Mouse (Mus musculus): Measurements from ENCODE around the gene Anapc7.
A peak's percentile ranks its signal among the peaks of the same experiment; 100 is the strongest.
"Not testable (repeated sequence)": the region's sequence is repeated elsewhere in the genome, so short reads cannot be mapped to it uniquely, and the experiment has no call there.

Gene Anapc7

GRCm38 (mm10) chr5:122409692-122410645, 11.5 kb upstream of the Anapc7 start:
- DNase-seq, result peak in 1 of 2 experiments; percentile 58

- no peak for DNase-seq
These were observed 9.6 kb upstream of the Anapc7 start for GRCm38 (mm10) chr5:122411892-122412291.

- no peak for DNase-seq
These were observed 8.7 kb upstream of the Anapc7 start for GRCm38 (mm10) chr5:122412826-122413225.

GRCm38 (mm10) chr5:122414351-122414750, 7.1 kb upstream of the Anapc7 start:
- no peak for DNase-seq

- DNase-seq, result no peak
These were observed 6.0 kb upstream of the Anapc7 start for GRCm38 (mm10) chr5:122415465-122415864.

- not testable (repeated sequence) for DNase-seq
These were observed 817 bp upstream of the Anapc7 start for GRCm38 (mm10) chr5:122420676-122421075.

- DNase-seq, result peak; percentile 95
These were observed 825 bp downstream of the Anapc7 start for GRCm38 (mm10) chr5:122422071-122422964.

- DNase-seq, result peak in 1 of 2 experiments; percentile 42
These were observed 1.6 kb downstream of the Anapc7 start for GRCm38 (mm10) chr5:122423083-122423482.

GRCm38 (mm10) chr5:122425550-122425949, 4.1 kb downstream of the Anapc7 start:
- DNase-seq, result no peak

GRCm38 (mm10) chr5:122430036-122430775, 8.7 kb downstream of the Anapc7 start:
- no peak for DNase-seq

GRCm38 (mm10) chr5:122431221-122431620, 9.7 kb downstream of the Anapc7 start:
- DNase-seq, result no peak

- DNase-seq, result no peak
These were observed 13.0 kb downstream of the Anapc7 start for GRCm38 (mm10) chr5:122434541-122434940.

- DNase-seq, result no peak
These were observed 18.1 kb downstream of the Anapc7 start for GRCm38 (mm10) chr5:122439400-122440094.

- DNase-seq, result no peak
These were observed 18.7 kb downstream of the Anapc7 start for GRCm38 (mm10) chr5:122440095-122440630.

- no peak for DNase-seq
These were observed 23.0 kb downstream of the Anapc7 start for GRCm38 (mm10) chr5:122444492-122444891.

GRCm38 (mm10) chr5:122445051-122445610, 23.6 kb downstream of the Anapc7 start:
- no peak for DNase-seq

- DNase-seq, result no peak
These were observed 26.4 kb downstream of the Anapc7 start for GRCm38 (mm10) chr5:122447857-122448256.

- DNase-seq, result no peak
These were observed 27.4 kb downstream of the Anapc7 start for GRCm38 (mm10) chr5:122448869-122449268.

- DNase-seq, result no peak
These were observed 28.5 kb downstream of the Anapc7 start for GRCm38 (mm10) chr5:122449946-122450345.

GRCm38 (mm10) chr5:122450913-122451317, 29.4 kb downstream of the Anapc7 start:
- DNase-seq, result peak; percentile 50 to 51

- no peak for DNase-seq
These were observed 29.8 kb downstream of the Anapc7 start for GRCm38 (mm10) chr5:122451324-122451723.
